Mouse (Mus musculus) layer of hippocampus, adult 2 months (tissue): ENCODE data around the gene Chrna3. TPM values are rescaled to one million over a fixed set of nuclear protein-coding genes. Genes with fewer than 3 reads are reported as not detected.

Experiments used
- DNase-seq, 2 experiments: peaks; one replicate each; pipeline ENCODE4 v3.0.0; 2022; ENCODE audit warnings: low spot score in 2 of 2
- H3K27ac ChIP-seq: fragments of 200-600 bp; 2 replicates; pipeline ENCODE4 v1.8.1; 2022
- H3K4me3 ChIP-seq: fragments of 200-600 bp; 2 replicates; pipeline ENCODE4 v1.8.1; 2022; ENCODE audit warnings: mild to moderate bottlenecking
- CTCF ChIP-seq: fragments of 200-600 bp; conservative IDR thresholded peaks from 2 replicates; pipeline ENCODE4 v1.8.1; 2022; ENCODE audit warnings: antibody characterized with exemption, mild to moderate bottlenecking, moderate library complexity
- long read RNA-seq, 2 experiments: library from polyadenylated mRNA; stranded (forward); transcript quantifications; one replicate each; pipeline ENCODE4 v2.0.0; 2021; ENCODE audit warnings: borderline mapping rate in 2 of 2
- total RNA-seq, 2 experiments: library from RNA; stranded (reverse); gene quantifications; 2 replicates each; pipeline ENCODE4 v1.2.3; 2021

Chrna3 gene
- total RNA-seq, result under 1 TPM; 0.17 to 0.18 TPM
- long read RNA-seq, experiment 1, result 0 reads
- long read RNA-seq, experiment 2, result 0 reads

GRCm38 (mm10) chr9:55026275-55026663 lies at the start of gene Chrna3:
Gene Chrna3 (minus strand): TSS chr9:55026562.
- DNase-seq, result no peak
- TF ChIP-seq CTCF, result no peak
- Histone ChIP-seq H3K4me3 (peak within 1 kb of the TSS; percentile 43), H3K27ac (no peak within 1 kb of the TSS)

DNA sequence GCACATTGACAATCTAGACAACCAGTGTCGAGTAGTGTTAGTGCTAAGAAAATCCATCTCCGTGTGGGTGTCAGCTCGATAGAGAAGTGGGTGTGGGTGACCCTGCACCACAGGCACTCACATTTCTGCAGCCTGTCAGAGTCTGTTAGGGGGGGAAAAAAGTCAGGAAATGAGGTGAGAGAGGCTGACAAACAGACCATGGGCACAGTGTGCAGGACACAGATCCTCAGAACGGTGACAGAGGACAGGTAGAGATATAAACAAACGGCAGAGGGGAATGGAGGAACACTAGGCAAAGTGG lies 41.6 kb upstream of the Chrna3 start:
- Histone ChIP-seq H3K4me3 (no peak overlapping the region), H3K27ac (no peak overlapping the region)
- no peak for TF ChIP-seq CTCF
- DNase-seq, result no peak

DNA sequence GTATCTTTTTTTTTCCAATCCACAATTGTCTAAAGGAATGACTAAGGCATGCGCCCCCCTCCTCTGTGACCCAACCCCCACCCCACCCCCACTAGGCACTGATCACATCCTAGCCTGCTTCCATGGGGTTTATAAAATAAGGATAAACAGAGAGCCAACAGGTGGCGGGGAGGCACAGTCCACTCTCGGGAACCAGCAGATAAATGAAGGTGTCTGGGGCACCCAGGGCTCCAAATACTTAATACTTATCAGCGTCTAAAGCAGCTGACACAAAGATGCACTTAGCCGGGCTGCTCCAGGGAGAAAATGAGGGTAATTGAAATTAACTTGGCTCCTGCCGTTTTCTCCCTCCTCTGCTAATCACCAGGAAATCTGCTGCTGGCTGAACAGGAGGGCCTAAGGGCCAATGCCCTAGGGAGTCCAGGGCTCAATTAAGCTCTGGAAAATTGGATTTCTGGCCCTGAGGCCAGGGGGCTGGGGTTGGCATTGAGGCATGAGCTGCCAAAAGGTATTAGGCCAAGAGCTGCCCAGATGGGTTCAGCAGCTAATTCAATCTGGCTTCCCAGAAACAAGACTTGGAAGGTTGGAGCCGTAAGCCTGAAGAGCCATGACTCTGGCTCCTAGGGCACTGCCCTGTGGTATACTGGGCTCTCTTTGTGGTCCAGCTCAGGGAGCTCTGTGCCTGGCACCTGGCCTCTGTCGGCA lies 41.0 kb upstream of the Chrna3 start:
- peak; percentile 15 to 48 for DNase-seq
- H3K4me3 ChIP-seq, result no peak overlapping the region
- H3K27ac ChIP-seq, result no peak overlapping the region
- no peak for TF ChIP-seq CTCF

- no peak for DNase-seq
- TF ChIP-seq CTCF, result no peak
- no peak overlapping the region for H3K27ac ChIP-seq
Observed at GRCm38 (mm10) chr9:55065241-55065640, 38.9 kb upstream of the Chrna3 start.

GRCm38 (mm10) chr9:55058067-55058466 lies 31.7 kb upstream of the Chrna3 start:
- no peak for DNase-seq
- TF ChIP-seq CTCF, result no peak
- no peak overlapping the region for H3K27ac ChIP-seq
- H3K4me3 ChIP-seq, result no peak overlapping the region

More at GRCm38 (mm10) chr9:55065241-55065640, 38.9 kb upstream of the Chrna3 start:
- H3K4me3 ChIP-seq, result no peak overlapping the region

- no peak for TF ChIP-seq CTCF
- Histone ChIP-seq H3K4me3 (no peak overlapping the region), H3K27ac (no peak overlapping the region)
- no peak for DNase-seq
Observed at GRCm38 (mm10) chr9:55055386-55055930, 29.1 kb upstream of the Chrna3 start.

- Histone ChIP-seq H3K27ac (no peak within 1 kb of the TSS), H3K4me3 (peak within 1 kb of the TSS; percentile 34)
- no peak for DNase-seq
- TF ChIP-seq CTCF, result no peak
Observed at GRCm38 (mm10) chr9:55048211-55048880, 22.0 kb upstream of the Chrna3 start, which contains the start of gene Chrnb4. Gene Chrnb4 (minus strand): TSS chr9:55048779.

DNA sequence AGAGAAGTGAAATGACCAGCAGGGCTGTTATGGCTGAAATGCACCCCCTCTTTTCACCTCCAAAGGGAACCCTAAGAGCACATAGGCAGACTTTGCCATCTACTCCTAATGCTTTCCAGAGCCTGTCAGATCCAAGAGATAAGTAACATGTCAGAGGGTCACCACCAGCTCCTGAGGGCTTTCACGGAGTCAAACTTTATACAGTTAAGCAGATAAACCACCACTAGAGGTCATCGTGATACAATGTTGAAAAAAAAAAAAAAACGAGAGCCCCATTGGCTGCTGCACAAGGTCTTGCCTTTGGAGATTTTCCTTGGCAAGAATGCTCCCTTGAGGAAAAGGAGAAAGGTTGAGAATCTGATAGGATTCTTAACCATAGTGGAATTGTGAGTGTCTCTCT lies 20.4 kb upstream of the Chrna3 start:
- H3K27ac ChIP-seq, result no peak overlapping the region
- no peak for DNase-seq
- peak; percentile 71 for TF ChIP-seq CTCF
- no peak overlapping the region for H3K4me3 ChIP-seq

- TF ChIP-seq CTCF, result no peak
- DNase-seq, result no peak
- no peak overlapping the region for H3K27ac ChIP-seq
- no peak overlapping the region for H3K4me3 ChIP-seq
Observed at GRCm38 (mm10) chr9:55045001-55045400, 18.6 kb upstream of the Chrna3 start.

- TF ChIP-seq CTCF, result no peak
- DNase-seq, result no peak
- H3K27ac ChIP-seq, result no peak overlapping the region
- H3K4me3 ChIP-seq, result no peak overlapping the region
Observed at GRCm38 (mm10) chr9:55043688-55044087, 17.3 kb upstream of the Chrna3 start.

- no peak for DNase-seq
- no peak overlapping the region for H3K27ac ChIP-seq
- TF ChIP-seq CTCF, result no peak
Observed at GRCm38 (mm10) chr9:55041389-55041788, 15.0 kb upstream of the Chrna3 start.

DNA sequence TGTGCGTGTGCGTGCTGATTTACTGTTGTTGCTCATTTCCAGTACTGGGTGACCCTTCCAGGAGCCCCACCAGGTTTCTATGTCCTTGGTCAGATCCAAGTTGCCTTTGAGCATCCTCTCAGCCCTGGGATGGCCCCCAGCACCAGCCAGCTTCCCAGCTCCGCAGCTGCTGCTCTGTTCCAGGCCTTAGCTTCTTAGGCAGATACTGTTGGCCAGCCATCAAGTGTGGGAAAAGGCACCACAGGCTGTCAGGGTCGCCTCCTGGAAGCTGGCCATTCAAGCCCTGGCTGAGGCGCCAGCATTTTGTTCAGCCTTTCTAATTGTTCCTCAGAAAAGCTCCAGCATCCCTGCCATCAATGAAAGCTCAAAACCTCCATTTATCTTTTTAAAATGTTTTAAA lies 13.6 kb upstream of the Chrna3 start:
- TF ChIP-seq CTCF, result no peak
- no peak overlapping the region for H3K27ac ChIP-seq
- DNase-seq, result peak in 1 of 2 experiments; percentile 14
- H3K4me3 ChIP-seq, result no peak overlapping the region

More at GRCm38 (mm10) chr9:55041389-55041788, 15.0 kb upstream of the Chrna3 start:
- H3K4me3 ChIP-seq, result no peak overlapping the region

- H3K4me3 ChIP-seq, result no peak overlapping the region
- TF ChIP-seq CTCF, result no peak
- no peak for DNase-seq
- H3K27ac ChIP-seq, result no peak overlapping the region
Observed at GRCm38 (mm10) chr9:55038948-55039347, 12.6 kb upstream of the Chrna3 start.
